Mouse (Mus musculus) hindbrain, postnatal 0 days (tissue): ENCODE results near the gene Cldn5. TPM values are rescaled to one million over a fixed set of nuclear protein-coding genes. Genes with fewer than 3 reads are reported as not detected.

Experiments
- ATAC-seq: fragments of 200-750 bp; cut with Nextera tagmentation; 2 replicates; pipeline ENCODE4 v1.8.0; 2017; ENCODE audit warnings: mild to moderate bottlenecking, moderate TSS enrichment, moderate library complexity
- DNase-seq: peaks from one replicate; pipeline ENCODE4 v3.0.0-alpha.2; 2015; ENCODE audit warnings: low spot score
- H3K27ac ChIP-seq: fragments of 300-500 bp; sonication (generic); 2 replicates; pipeline ENCODE4 v1.5.1; 2014; ENCODE audit warnings: mild to moderate bottlenecking
- H3K27me3 ChIP-seq: fragments of 300-500 bp; sonication (generic); 2 replicates; pipeline ENCODE4 v1.6.1; 2014; ENCODE audit warnings: low read length, mixed read lengths; ENCODE audit not compliant: insufficient read depth
- H3K36me3 ChIP-seq: fragments of 300-500 bp; sonication (generic); 2 replicates; pipeline ENCODE4 v1.6.1; 2014; ENCODE audit warnings: low read length, mixed read lengths; ENCODE audit not compliant: insufficient read depth
- H3K4me1 ChIP-seq: fragments of 300-500 bp; sonication (generic); 2 replicates; pipeline ENCODE4 v1.6.1; 2014; ENCODE audit warnings: antibody characterized with exemption, low read length, mixed read lengths; ENCODE audit not compliant: insufficient read depth
- H3K4me2 ChIP-seq: fragments of 300-500 bp; sonication (generic); 2 replicates; pipeline ENCODE4 v1.6.1; 2014; ENCODE audit warnings: low read depth, mild to moderate bottlenecking, low read length, moderate library complexity, mixed read lengths
- H3K4me3 ChIP-seq: fragments of 300-500 bp; sonication (generic); 2 replicates; pipeline ENCODE4 v1.5.1; 2014; ENCODE audit warnings: low read length
- H3K9ac ChIP-seq: fragments of 300-500 bp; sonication (generic); replicated peaks from 2 replicates; pipeline ENCODE4 v1.6.1; 2014; ENCODE audit warnings: mild to moderate bottlenecking, low read length, moderate library complexity, mixed read lengths
- H3K9me3 ChIP-seq: fragments of 300-500 bp; sonication (generic); 2 replicates; pipeline ENCODE4 v1.6.1; 2016; ENCODE audit warnings: low read length, mixed read lengths
- CTCF ChIP-seq: IDR thresholded peaks from 2 replicates; pipeline ENCODE4 v1.5.1; 2016; ENCODE audit warnings: antibody characterized with exemption, control low read depth, low read depth
- WGBS: fragments of 180-500 bp; shearing (Covaris S2); extraction: QIAGEN DNeasy Blood & Tissue Kit; methylation state at CpG from one replicate; pipeline ENCODE4 v1.1.7; 2014; 5-methylcytosine and 5-hydroxymethylcytosine counted together
- polyA plus RNA-seq: library from polyadenylated mRNA; unstranded; fragments of >200 nt; fragmentation: Nextera tagmentation; extraction: Ambion mirVana; gene quantifications from 2 replicates; pipeline ENCODE4 v1.2.1, GENCODE M21; 2015
- total RNA-seq: library from RNA; depleted of rRNA; stranded (reverse); fragments of >200 nt; gene quantifications from 2 replicates; pipeline ENCODE4 v1.2.3, GENCODE M21; 2014; rRNA removed

Gene Cldn5
- total and polyA plus RNA-seq, 2 experiments from 2014 or later = 121 to 181 TPM

DNA sequence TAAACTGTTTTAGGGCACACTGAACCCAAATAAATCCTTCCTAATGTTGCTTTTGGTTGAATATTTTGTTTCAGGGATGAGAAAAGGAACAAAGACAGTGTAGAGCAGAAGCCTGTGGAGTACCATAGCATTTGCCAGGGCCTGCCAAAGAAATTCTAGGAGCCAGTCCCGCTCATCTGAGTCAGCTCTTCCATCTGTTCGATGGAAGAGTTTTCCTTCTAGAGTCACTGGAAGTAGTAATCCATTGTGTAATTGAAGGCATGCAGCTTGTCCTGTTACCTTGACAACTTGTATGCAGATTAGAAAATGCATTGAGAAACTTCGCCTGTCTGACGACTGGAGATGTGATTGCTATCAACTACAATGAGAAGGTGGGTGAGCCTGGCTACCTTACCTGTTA, 46.3 kb downstream of the Cldn5 start:
- WGBS = 42% methylated on average over 4 of the region's 4 CpGs

More for the DNA sequence above, 46.3 kb downstream of the Cldn5 start:
- Histone ChIP-seq H3K4me2 (no peak overlapping the region), H3K9ac (no peak overlapping the region), H3K4me1 (no peaks in the 10 kb centered on the region), H3K27me3 (no peaks in the 10 kb centered on the region), H3K36me3 (peaks cover 83% of the 10 kb centered on the region), H3K27ac (no peak overlapping the region), H3K4me3 (no peak overlapping the region), H3K9me3 (no peaks in the 10 kb centered on the region)
- ATAC-seq (no peak), DNase-seq (no peak)
- TF ChIP-seq CTCF = no peak

Other genes with a start within 250 kb of the Cldn5 start
- gene Tbx1, start 186.2 kb upstream of the Cldn5 start, total RNA-seq = 0.37 and 4.0 TPM in 2 replicates
- 0.51 and 0.92 TPM in 2 replicates for gene Tbx1, start 186.2 kb upstream of the Cldn5 start, polyA plus RNA-seq
- gene Gp1bb, start 154.4 kb upstream of the Cldn5 start, total RNA-seq = 29.3 and 30.8 TPM in 2 replicates
- 7.6 and 10.1 TPM in 2 replicates for gene Gp1bb, start 154.4 kb upstream of the Cldn5 start, polyA plus RNA-seq
- gene Gm49601, start 150.4 kb upstream of the Cldn5 start, total RNA-seq = 23.8 and 24.0 TPM in 2 replicates
- 3.1 and 4.0 TPM in 2 replicates for gene Gm49601, start 150.4 kb upstream of the Cldn5 start, polyA plus RNA-seq
- gene Sept5, start 146.9 kb upstream of the Cldn5 start, total RNA-seq = 286 and 335 TPM in 2 replicates
- 186 and 195 TPM in 2 replicates for gene Sept5, start 146.9 kb upstream of the Cldn5 start, polyA plus RNA-seq
- 39.6 and 53.3 TPM in 2 replicates for gene Ufd1, start 34.9 kb downstream of the Cldn5 start, total RNA-seq
- gene Ufd1, start 34.9 kb downstream of the Cldn5 start, polyA plus RNA-seq = 114 and 118 TPM in 2 replicates
- 14.8 and 15.9 TPM in 2 replicates for gene Cdc45, start 35.1 kb downstream of the Cldn5 start, total RNA-seq
- 7.2 and 7.9 TPM in 2 replicates for gene Cdc45, start 35.1 kb downstream of the Cldn5 start, polyA plus RNA-seq
- gene 2510002D24Rik, start 59.7 kb downstream of the Cldn5 start, total RNA-seq = 33.4 and 34.1 TPM in 2 replicates
- gene 2510002D24Rik, start 59.7 kb downstream of the Cldn5 start, polyA plus RNA-seq = 50.1 and 52.1 TPM in 2 replicates
- gene Gm28539, start 59.7 kb downstream of the Cldn5 start, total RNA-seq = not detected in 2 replicates
- not detected in 2 replicates for gene Gm28539, start 59.7 kb downstream of the Cldn5 start, polyA plus RNA-seq
- 13.8 and 21.9 TPM in 2 replicates for gene Mrpl40, start 100.0 kb downstream of the Cldn5 start, total RNA-seq
- 83.9 and 85.8 TPM in 2 replicates for gene Mrpl40, start 100.0 kb downstream of the Cldn5 start, polyA plus RNA-seq
- gene Hira, start 100.2 kb downstream of the Cldn5 start, total RNA-seq = 56.7 and 88.6 TPM in 2 replicates
- gene Hira, start 100.2 kb downstream of the Cldn5 start, polyA plus RNA-seq = 17.9 and 18.6 TPM in 2 replicates